ENCODE assay signal across 8 mouse cellular contexts in the genomic region with DNA sequence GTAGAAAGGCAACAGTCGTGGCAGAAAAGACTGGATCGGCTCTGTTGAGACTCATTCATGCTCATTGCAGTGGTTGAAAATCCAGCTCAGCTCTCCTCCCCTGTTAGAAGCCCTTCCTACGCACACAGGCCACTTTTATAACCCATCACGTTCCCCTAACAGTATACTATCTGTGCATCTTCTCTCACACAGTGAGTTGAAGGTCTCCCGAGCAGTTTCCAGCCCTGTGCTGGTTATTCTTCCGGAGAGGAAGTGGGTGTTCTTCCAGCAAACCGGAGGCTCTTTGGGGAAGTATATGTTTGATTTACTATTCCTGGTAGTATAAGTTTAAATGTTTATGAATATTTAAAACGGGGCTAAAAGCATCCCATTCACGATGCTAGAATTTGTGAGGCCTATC. TPM values are rescaled to one million over a fixed set of nuclear protein-coding genes. Genes with fewer than 3 reads are reported as not detected.
DNase-seq lines count a peak whose midpoint lies in the region; ATAC-seq and TF ChIP-seq lines count a peak whose summit lies in the region.

No protein-coding gene starts in this region.

- 69% methylated on average over 9 of the region's 9 CpGs for WGBS in forebrain, embryonic 10.5 days
- WGBS in forebrain, embryonic 16.5 days: 66% methylated on average over 9 of the region's 9 CpGs
- 41% methylated on average over 9 of the region's 9 CpGs for WGBS in lung, embryonic 14.5 days
- 27% methylated on average over 9 of the region's 9 CpGs for WGBS in lung, adult 2 months
- 50% methylated on average over 9 of the region's 9 CpGs for WGBS in limb, embryonic 13.5 days
- 48% methylated on average over 9 of the region's 9 CpGs for WGBS in stomach, embryonic 14.5 days

- no peaks in the 10 kb centered on the region for H3K9me3 ChIP-seq in forebrain, embryonic 10.5 days
- no peaks in the 10 kb centered on the region for H3K9me3 ChIP-seq in forebrain, embryonic 16.5 days (ENCODE audit: control insufficient read depth, low read length)
- no peaks in the 10 kb centered on the region for H3K9me3 ChIP-seq in lung, embryonic 14.5 days (ENCODE audit: low read depth, low read length)
- no peaks in the 10 kb centered on the region for H3K9me3 ChIP-seq in limb, embryonic 13.5 days
- H3K9me3 ChIP-seq in stomach, embryonic 14.5 days (ENCODE audit: control insufficient read depth, low read depth, low read length): no peaks in the 10 kb centered on the region

- H3K36me3 ChIP-seq in forebrain, embryonic 10.5 days (replicated peaks): no peaks in the 10 kb centered on the region
- no peaks in the 10 kb centered on the region for H3K36me3 ChIP-seq in forebrain, embryonic 16.5 days (ENCODE audit: control insufficient read depth, insufficient read depth)
- H3K36me3 ChIP-seq in lung, embryonic 14.5 days (ENCODE audit: insufficient read depth): no peaks in the 10 kb centered on the region
- H3K36me3 ChIP-seq in limb, embryonic 13.5 days: no peaks in the 10 kb centered on the region
- H3K36me3 ChIP-seq in stomach, embryonic 14.5 days (ENCODE audit: control insufficient read depth, insufficient read depth, low read length): no peaks in the 10 kb centered on the region

- DNase-seq in forebrain, embryonic 10.5 days (ENCODE audit: extremely low spot score, low spot score): no peak
- no peak for DNase-seq in lung, embryonic 14.5 days
- DNase-seq in lung, adult 2 months: no peak
- no peak for DNase-seq in adrenal gland, adult (ENCODE audit: inconsistent age in 2 of 2, low spot score in 1 of 2)
- no peak for DNase-seq in left cerebral cortex, adult 11 months (ENCODE audit: low spot score)

- peaks cover 35% of the 10 kb centered on the region for H3K27me3 ChIP-seq in forebrain, embryonic 10.5 days (ENCODE audit: poor library complexity, severe bottlenecking)
- H3K27me3 ChIP-seq in forebrain, embryonic 16.5 days (replicated peaks; ENCODE audit: control insufficient read depth, insufficient read depth, low read length): no peaks in the 10 kb centered on the region
- H3K27me3 ChIP-seq in lung, embryonic 14.5 days (ENCODE audit: insufficient read depth, low read length): no peaks in the 10 kb centered on the region
- H3K27me3 ChIP-seq in limb, embryonic 13.5 days: no peaks in the 10 kb centered on the region; the same call in 1 of the 2 replicates
- H3K27me3 ChIP-seq in stomach, embryonic 14.5 days (ENCODE audit: control insufficient read depth, insufficient read depth, low read length): 0 out of 2 replicates have a peak, but pooled peaks cover 4% of the 10 kb centered on the region

- H3K4me1 ChIP-seq in forebrain, embryonic 10.5 days: peaks cover 15% of the 10 kb centered on the region
- H3K4me1 ChIP-seq in forebrain, embryonic 16.5 days (replicated peaks; ENCODE audit: control insufficient read depth, insufficient read depth, low read length): peaks cover 8% of the 10 kb centered on the region
- H3K4me1 ChIP-seq in lung, embryonic 14.5 days (ENCODE audit: insufficient read depth): no peaks in the 10 kb centered on the region
- H3K4me1 ChIP-seq in lung, adult 2 months (ENCODE audit: control insufficient read depth, insufficient read depth, low read length): peaks cover 7% of the 10 kb centered on the region
- H3K4me1 ChIP-seq in limb, embryonic 13.5 days: peaks cover 21% of the 10 kb centered on the region
- H3K4me1 ChIP-seq in stomach, embryonic 14.5 days (ENCODE audit: control insufficient read depth, insufficient read depth, low read length): 0 out of 2 replicates have a peak, but pooled peaks cover 4% of the 10 kb centered on the region

- H3K4me2 ChIP-seq in forebrain, embryonic 16.5 days (ENCODE audit: low read length): no peak overlapping the region
- peak overlapping the region; percentile 96 for H3K4me2 ChIP-seq in lung, embryonic 14.5 days
- peak overlapping the region; percentile 98 for H3K4me2 ChIP-seq in limb, embryonic 13.5 days (replicated peaks)
- H3K4me2 ChIP-seq in stomach, embryonic 14.5 days (replicated peaks; ENCODE audit: low read depth, low read length): peak overlapping the region; percentile 85

- no peak overlapping the region for H3K27ac ChIP-seq in forebrain, embryonic 10.5 days
- no peak overlapping the region for H3K27ac ChIP-seq in forebrain, embryonic 16.5 days (ENCODE audit: low read length)
- no peak overlapping the region for H3K27ac ChIP-seq in lung, embryonic 14.5 days (ENCODE audit: low read depth)
- no peak overlapping the region for H3K27ac ChIP-seq in limb, embryonic 13.5 days
- no peak overlapping the region for H3K27ac ChIP-seq in stomach, embryonic 14.5 days (ENCODE audit: low read length)

- H3K4me3 ChIP-seq in forebrain, embryonic 10.5 days: peak overlapping the region; percentile 63
- H3K4me3 ChIP-seq in forebrain, embryonic 16.5 days (replicated peaks; ENCODE audit: low read length): no peak overlapping the region; the same call in 1 of the 2 replicates
- H3K4me3 ChIP-seq in lung, embryonic 14.5 days (ENCODE audit: low read depth, low read length): peak overlapping the region; percentile 48; the same call in 1 of the 2 replicates
- H3K4me3 ChIP-seq in lung, adult 2 months (replicated peaks; ENCODE audit: extremely low read depth, low read depth, low read length): no peak overlapping the region
- peak overlapping the region; percentile 52; the same call in 1 of the 2 replicates for H3K4me3 ChIP-seq in limb, embryonic 13.5 days
- H3K4me3 ChIP-seq in stomach, embryonic 14.5 days (ENCODE audit: low read depth, low read length): no peak overlapping the region

- ATAC-seq in forebrain, embryonic 16.5 days: no peak
- no peak for ATAC-seq in lung, embryonic 14.5 days (ENCODE audit: insufficient read depth)
- no peak for ATAC-seq in limb, embryonic 13.5 days (ENCODE audit: low FRiP score, low read depth)
- no peak for ATAC-seq in stomach, embryonic 14.5 days (ENCODE audit: insufficient number of reproducible peaks, insufficient read depth, low FRiP score, low read depth)

- no peak overlapping the region for H3K9ac ChIP-seq in forebrain, embryonic 16.5 days (replicated peaks; ENCODE audit: low read depth, low read length)
- H3K9ac ChIP-seq in lung, embryonic 14.5 days: peak overlapping the region; percentile 52
- peak overlapping the region; percentile 66 for H3K9ac ChIP-seq in limb, embryonic 13.5 days
- H3K9ac ChIP-seq in stomach, embryonic 14.5 days (replicated peaks; ENCODE audit: low read depth, low read length): no peak overlapping the region

- no peak for TF ChIP-seq POLR2A in lung, adult 2 months (IDR thresholded peaks at IDR 0.05; ENCODE audit: borderline replicate concordance, extremely low read depth, low read depth, low read length)

- TF ChIP-seq CTCF in lung, embryonic 14.5 days (IDR thresholded peaks at IDR 0.05; ENCODE audit: low read depth): no peak
- no peak for TF ChIP-seq CTCF in lung, adult 2 months (IDR thresholded peaks at IDR 0.05; ENCODE audit: insufficient read depth, low read length)

RNA-seq across cellular contexts. Expression of gene Matn3, which starts 0.6 kb away (rescaled TPM):
- 5.9 and 7.0 TPM in 2 replicates for polyA plus RNA-seq in forebrain, embryonic 10.5 days (2016; fragmentation: Nextera tagmentation; extraction: Ambion mirVana)
- 0.15 and 1.1 TPM in 2 replicates for polyA plus RNA-seq in forebrain, embryonic 16.5 days (2015; fragmentation: Nextera tagmentation; extraction: Ambion mirVana)
- polyA plus RNA-seq in lung, embryonic 14.5 days (2014; fragmentation: Nextera tagmentation; extraction: Ambion mirVana): 0.87 and 1.0 TPM in 2 replicates
- polyA plus RNA-seq in lung, adult 2 months (2012; rRNA removed): 0.07 TPM in 1 of 2 replicates, not detected in the other
- 31.5 and 36.3 TPM in 2 replicates for polyA plus RNA-seq in limb, embryonic 13.5 days (2015; fragmentation: Nextera tagmentation; extraction: Ambion mirVana)
- polyA plus RNA-seq in stomach, embryonic 14.5 days (2014; fragmentation: Nextera tagmentation; extraction: Ambion mirVana): 0.13 and 0.29 TPM in 2 replicates

RNA-seq across cellular contexts. Expression of gene Laptm4a, which starts 25.7 kb away (rescaled TPM):
- 178 and 181 TPM in 2 replicates for polyA plus RNA-seq in forebrain, embryonic 10.5 days (2016; fragmentation: Nextera tagmentation; extraction: Ambion mirVana)
- 280 and 300 TPM in 2 replicates for polyA plus RNA-seq in forebrain, embryonic 16.5 days (2015; fragmentation: Nextera tagmentation; extraction: Ambion mirVana)
- polyA plus RNA-seq in lung, embryonic 14.5 days (2014; fragmentation: Nextera tagmentation; extraction: Ambion mirVana): 213 and 215 TPM in 2 replicates
- 330 and 363 TPM in 2 replicates for polyA plus RNA-seq in lung, adult 2 months (2012; rRNA removed)
- polyA plus RNA-seq in limb, embryonic 13.5 days (2015; fragmentation: Nextera tagmentation; extraction: Ambion mirVana): 391 and 410 TPM in 2 replicates
- polyA plus RNA-seq in stomach, embryonic 14.5 days (2014; fragmentation: Nextera tagmentation; extraction: Ambion mirVana): 148 and 186 TPM in 2 replicates

RNA-seq across cellular contexts. Expression of gene Wdr35, which starts 26.5 kb away (rescaled TPM):
- polyA plus RNA-seq in forebrain, embryonic 10.5 days (2016; fragmentation: Nextera tagmentation; extraction: Ambion mirVana): 28.1 and 28.3 TPM in 2 replicates
- polyA plus RNA-seq in forebrain, embryonic 16.5 days (2015; fragmentation: Nextera tagmentation; extraction: Ambion mirVana): 25.5 and 28.6 TPM in 2 replicates
- 20.4 and 21.8 TPM in 2 replicates for polyA plus RNA-seq in lung, embryonic 14.5 days (2014; fragmentation: Nextera tagmentation; extraction: Ambion mirVana)
- 2.5 and 5.0 TPM in 2 replicates for polyA plus RNA-seq in lung, adult 2 months (2012; rRNA removed)
- polyA plus RNA-seq in limb, embryonic 13.5 days (2015; fragmentation: Nextera tagmentation; extraction: Ambion mirVana): 28.6 and 29.9 TPM in 2 replicates
- polyA plus RNA-seq in stomach, embryonic 14.5 days (2014; fragmentation: Nextera tagmentation; extraction: Ambion mirVana): 17.6 and 21.3 TPM in 2 replicates

Comparison
In these comparisons a context has a peak if more than half of its experiments do, and no peak if none do; other contexts are left out.
1. H3K4me3 ChIP-seq: peak in forebrain, embryonic 10.5 days (single experiment), lung, embryonic 14.5 days (single experiment) and limb, embryonic 13.5 days (single experiment); none in forebrain, embryonic 16.5 days (single experiment), lung, adult 2 months (single experiment) and stomach, embryonic 14.5 days (single experiment).
2. H3K9ac ChIP-seq: peak in lung, embryonic 14.5 days (single experiment) and limb, embryonic 13.5 days (single experiment); none in forebrain, embryonic 16.5 days (single experiment) and stomach, embryonic 14.5 days (single experiment).